Mouse (Mus musculus): ENCODE results near the gene Ttll3. TPM values are rescaled to one million over a fixed set of nuclear protein-coding genes. Genes with fewer than 3 reads are reported as not detected.

Ttll3 gene
- total and polyA plus RNA-seq, 3 experiments, result 0.87 to 5.3 (median 4.4) TPM

- no peaks in the 10 kb centered on the region for H3K27me3 ChIP-seq (replicated peaks)
- TF ChIP-seq USF2 (conservative IDR thresholded peaks at IDR 0.05; ENCODE audit: low read depth, low read length), result no peak
- TF ChIP-seq TCF12 (IDR thresholded peaks at IDR 0.05; ENCODE audit: low read depth, low read length), result no peak
- no peak for TF ChIP-seq MEF2A (IDR thresholded peaks at IDR 0.05; ENCODE audit: borderline replicate concordance, low read depth, low read length)
- no peak for TF ChIP-seq ZNF384 (IDR thresholded peaks at IDR 0.05; ENCODE audit: low read depth, low read length)
- no peak for TF ChIP-seq HCFC1 (IDR thresholded peaks at IDR 0.05; ENCODE audit: low read depth, low read length)
- TF ChIP-seq MAZ (IDR thresholded peaks at IDR 0.05; ENCODE audit: low read depth, low read length), result no peak
- no peak for TF ChIP-seq RAD21 (IDR thresholded peaks at IDR 0.05; ENCODE audit: low read depth, low read length)
- TF ChIP-seq NRF1 (IDR thresholded peaks at IDR 0.05; ENCODE audit: low read depth, low read length), result no peak
- TF ChIP-seq MAFK (IDR thresholded peaks at IDR 0.05; ENCODE audit: insufficient replicate concordance, low read length), result no peak
- no peak for TF ChIP-seq POLR2A (IDR thresholded peaks at IDR 0.05; ENCODE audit: low read depth, low read length)
- no peak for TF ChIP-seq ELF1 (IDR thresholded peaks at IDR 0.05; ENCODE audit: low read depth, low read length)
- in situ Hi-C loops (cut with MboI; ENCODE audit: low pct_ligation_motif_present, low pct_unique_long_range_greater_than_20kb, low sequenced_read_pairs) (no loop called here), dilution Hi-C loops (cut with MboI; ENCODE audit: extremely low pct_ligation_motif_present, extremely low pct_unique_long_range_greater_than_20kb, low sequenced_read_pairs) (no loop called here)
- no peak within 1 kb of the TSS for H3K27ac ChIP-seq (ENCODE audit: insufficient read depth, low read depth)
- DNase-seq (ENCODE audit: extremely low read depth), result no peak
- no peaks in the 10 kb centered on the region for H3K36me3 ChIP-seq (replicated peaks in 1 of 2; ENCODE audit: control insufficient read depth in 1 of 2, insufficient read depth in 1 of 2, low read length in 1 of 2)
- H3K9ac ChIP-seq (ENCODE audit: insufficient read depth, low read depth), result no peak within 1 kb of the TSS
- H3K9me3 ChIP-seq (replicated peaks; ENCODE audit: low read length), result no peaks in the 10 kb centered on the region
- no peak within 1 kb of the TSS for H3K4me2 ChIP-seq (ENCODE audit: insufficient read depth, low read depth, poor library complexity, severe bottlenecking)
- H3K79me2 ChIP-seq (replicated peaks; ENCODE audit: control insufficient read depth, extremely low read depth, insufficient read depth, poor library complexity, severe bottlenecking), result no peaks in the 10 kb centered on the region
- no peak within 1 kb of the TSS for H3K4me3 ChIP-seq (replicated peaks in 1 of 3; ENCODE audit: low read depth in 2 of 3, low read length in 2 of 3, poor library complexity in 1 of 3)
- H3K4me1 ChIP-seq (ENCODE audit: control insufficient read depth in 1 of 2, insufficient read depth in 2 of 2), result peaks cover 23 to 45% of the 10 kb centered on the region in 2 experiments
These were observed 46.7 kb downstream of the Ttll3 start, which contains the start of gene Cidec for GRCm38 (mm10) chr6:113435664-113436205. Gene Cidec (minus strand): TSS chr6:113435760.

GRCm38 (mm10) chr6:113437135-113437534 is 48.1 kb downstream of the Ttll3 start:
- Histone ChIP-seq H3K9me3 (replicated peaks; ENCODE audit: low read length) (no peaks in the 10 kb centered on the region), H3K9ac (ENCODE audit: insufficient read depth, low read depth) (no peak overlapping the region), H3K4me1 (ENCODE audit: control insufficient read depth in 1 of 2, insufficient read depth in 2 of 2) (peaks cover 14 to 40% of the 10 kb centered on the region in 2 experiments), H3K27ac (ENCODE audit: insufficient read depth, low read depth) (no peak overlapping the region), H3K36me3 (replicated peaks in 1 of 2; ENCODE audit: control insufficient read depth in 1 of 2, insufficient read depth in 1 of 2, low read length in 1 of 2) (no peaks in the 10 kb centered on the region), H3K4me3 (replicated peaks in 1 of 3; ENCODE audit: low read depth in 2 of 3, low read length in 2 of 3, poor library complexity in 1 of 3) (no peak overlapping the region), H3K27me3 (replicated peaks) (no peaks in the 10 kb centered on the region), H3K79me2 (replicated peaks; ENCODE audit: control insufficient read depth, extremely low read depth, insufficient read depth, poor library complexity, severe bottlenecking) (no peaks in the 10 kb centered on the region), H3K4me2 (ENCODE audit: insufficient read depth, low read depth, poor library complexity, severe bottlenecking) (no peak overlapping the region)
- DNase-seq (ENCODE audit: extremely low read depth), result no peak
- in situ Hi-C loops (cut with MboI; ENCODE audit: low pct_ligation_motif_present, low pct_unique_long_range_greater_than_20kb, low sequenced_read_pairs) (no loop called here), dilution Hi-C loops (cut with MboI; ENCODE audit: extremely low pct_ligation_motif_present, extremely low pct_unique_long_range_greater_than_20kb, low sequenced_read_pairs) (no loop called here)
- TF ChIP-seq E2F4 (IDR thresholded peaks at IDR 0.05; ENCODE audit: insufficient replicate concordance, low read depth, low read length) (no peak), TCF12 (IDR thresholded peaks at IDR 0.05; ENCODE audit: low read depth, low read length) (no peak), MEF2A (IDR thresholded peaks at IDR 0.05; ENCODE audit: borderline replicate concordance, low read depth, low read length) (no peak), MYC (IDR thresholded peaks at IDR 0.05; ENCODE audit: low read depth, low read length) (no peak), MAX (IDR thresholded peaks at IDR 0.05; ENCODE audit: low read length) (no peak), PAX5 (IDR thresholded peaks at IDR 0.05; ENCODE audit: low read length) (no peak)

Measured in CH12.LX (cell line).